Mouse (Mus musculus) common myeloid progenitor, adult 5-6 weeks (primary cell): ENCODE data around the gene Cr2. TPM values are rescaled to one million over a fixed set of nuclear protein-coding genes. Genes with fewer than 3 reads are reported as not detected.
"Not testable (repeated sequence)": the region's sequence is repeated elsewhere in the genome, so short reads cannot be mapped to it uniquely, and the experiment has no call there.

Experiments used
- ATAC-seq: replicated peaks from 2 replicates; pipeline ENCODE4 v1.8.0; 2016; ENCODE audit warnings: low read depth, mild to moderate bottlenecking, moderate TSS enrichment, inconsistent platforms; ENCODE audit not compliant: poor library complexity, severe bottlenecking
- total RNA-seq: library from RNA; stranded (forward); fragments of 200-1000, 187-1606 nt; gene quantifications from 2 replicates; pipeline ENCODE4 v1.2.3, GENCODE M21; 2017

The Cr2 gene
- total RNA-seq = not detected in 2 replicates

GRCm38 (mm10) chr1:195175980-195176931 is at the start of gene Cr2:
TSS of gene Cr2 (minus strand) at chr1:195176716.
- ATAC-seq = peak; percentile 100

DNA sequence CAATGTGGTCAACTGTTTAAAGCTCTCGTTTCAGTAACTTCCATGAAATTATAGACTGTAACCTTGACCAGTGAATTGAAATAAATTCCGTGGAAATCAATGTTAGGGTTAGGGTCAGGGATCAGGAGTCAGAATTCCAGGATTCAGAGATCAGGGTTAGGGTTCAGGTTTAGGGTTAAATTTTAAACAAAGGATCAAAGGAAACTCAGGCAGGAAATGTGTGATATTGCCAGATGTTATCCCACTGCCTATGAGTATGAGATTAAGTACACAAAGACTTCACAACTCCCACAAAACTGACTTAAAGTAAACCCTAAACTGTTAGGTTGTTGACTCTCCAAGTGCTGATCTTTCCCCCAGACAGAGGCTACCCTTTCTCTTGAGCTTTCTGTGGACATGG is 45.3 kb upstream of the Cr2 start:
- ATAC-seq = no peak

DNA sequence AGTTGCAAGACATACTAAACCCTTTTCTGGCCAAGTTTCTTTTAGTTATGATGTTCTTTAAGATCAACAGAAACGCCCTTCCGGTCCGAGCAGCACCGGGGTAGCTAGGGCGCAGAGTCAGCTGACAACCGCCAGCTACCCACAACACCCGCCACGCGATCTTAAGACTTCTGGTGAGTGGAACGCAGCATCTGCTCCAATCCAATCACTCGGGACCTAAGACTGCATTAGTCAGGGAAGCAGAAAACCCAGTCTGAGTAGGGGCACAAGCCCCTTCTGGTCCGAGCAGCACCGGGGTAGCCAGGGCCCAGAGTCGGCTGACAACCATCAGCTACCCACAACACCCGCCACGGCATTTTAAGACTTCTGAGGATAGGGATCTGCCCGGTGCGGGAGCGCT is 36.3 kb upstream of the Cr2 start:
- ATAC-seq = not testable (repeated sequence)

GRCm38 (mm10) chr1:195184746-195185145 is 8.2 kb upstream of the Cr2 start:
- ATAC-seq = no peak

DNA sequence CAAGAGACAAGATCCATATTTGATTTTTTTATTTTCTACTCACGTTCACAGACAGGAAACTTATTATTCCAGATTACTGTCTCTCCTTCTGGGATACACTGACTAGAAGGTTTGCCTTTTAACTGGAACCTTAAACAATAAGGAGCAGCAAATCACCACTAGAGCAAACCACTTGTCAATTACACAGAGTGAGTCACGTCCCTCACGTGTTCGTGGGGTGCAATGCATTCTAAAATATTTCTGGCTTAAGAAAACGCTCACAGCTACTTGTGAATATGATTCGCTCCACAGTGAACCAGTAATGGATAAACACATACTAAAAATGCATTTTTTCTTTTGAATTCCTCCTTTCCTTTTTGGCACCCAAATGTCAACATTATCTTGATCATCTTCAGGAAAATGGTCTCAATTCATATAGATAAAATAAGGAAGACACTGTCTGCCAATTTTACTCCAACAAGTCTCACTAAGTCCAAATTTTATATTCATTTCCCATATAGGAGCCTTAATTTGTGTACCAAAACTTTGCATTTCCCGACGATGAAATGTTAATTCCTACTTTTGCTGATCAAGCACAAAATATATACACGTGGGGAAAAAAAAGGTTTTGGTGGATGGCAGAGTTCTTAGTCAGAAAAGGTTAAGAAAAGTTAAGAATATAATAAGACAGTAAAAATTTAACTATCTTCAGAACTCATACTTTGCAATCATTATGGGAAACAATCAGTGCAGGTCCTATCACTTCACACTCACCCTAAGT is 11.3 kb downstream of the Cr2 start:
- ATAC-seq = no peak

DNA sequence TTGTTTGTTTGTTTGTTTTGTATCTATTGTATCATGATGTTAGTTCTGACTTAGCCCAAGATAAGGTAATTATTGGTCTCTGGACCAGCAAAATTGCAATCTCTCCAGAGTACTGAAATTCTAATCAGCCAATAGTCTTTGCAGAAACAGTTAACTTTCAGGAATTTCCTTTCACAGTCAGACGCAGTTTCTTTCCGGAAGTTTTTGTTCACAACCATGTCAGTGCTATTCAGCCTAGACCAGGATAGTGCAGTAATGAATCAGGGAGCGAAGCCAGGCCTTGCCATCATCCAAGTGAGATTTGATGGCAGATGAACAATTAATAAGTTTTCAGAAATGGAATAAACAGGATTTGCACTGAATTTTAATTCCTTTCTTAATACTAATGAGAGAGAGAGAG is 44.4 kb downstream of the Cr2 start:
- no peak for ATAC-seq

- ATAC-seq = no peak
Observed at GRCm38 (mm10) chr1:195131675-195132015, 44.9 kb downstream of the Cr2 start.

DNA sequence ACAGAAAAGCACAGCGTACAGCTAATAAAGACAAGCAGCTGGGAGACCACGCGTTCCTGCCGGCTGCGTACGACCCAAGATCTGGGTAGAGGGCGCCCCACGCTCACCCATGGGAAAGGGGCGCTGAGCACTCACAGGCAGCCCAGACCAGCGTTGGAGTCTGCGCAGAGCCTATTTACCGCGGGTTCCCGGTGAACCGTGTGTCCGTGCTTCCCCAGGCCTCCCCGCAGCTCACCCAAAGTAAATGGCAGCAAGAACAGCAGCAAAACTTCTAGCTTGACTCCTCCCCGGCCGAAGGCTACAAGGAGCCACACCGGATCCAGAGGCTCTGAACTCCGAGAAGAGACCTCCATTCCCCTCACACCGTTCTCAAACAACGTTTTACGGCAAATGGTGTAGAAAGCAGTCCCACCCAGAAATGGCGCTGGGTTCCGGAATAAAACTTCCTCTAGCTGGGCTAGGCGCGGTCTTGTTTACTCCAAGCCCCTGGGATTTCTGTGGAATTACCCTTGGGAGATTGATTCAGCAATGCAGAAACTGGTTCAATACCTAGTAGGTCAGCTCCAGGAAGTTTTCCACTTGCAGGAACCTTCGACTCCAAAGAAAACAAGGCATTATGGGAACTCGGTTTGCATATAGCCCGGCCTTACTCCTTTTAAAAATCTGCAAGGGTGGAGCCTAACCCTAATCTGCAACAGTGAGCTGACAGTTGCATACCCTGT is 45.4 kb downstream of the Cr2 start, which contains the start of gene Cr1l:
Gene Cr1l, minus strand, starts transcription at position 634 of the 722 bp plus-strand sequence.
- peak; percentile 90 for ATAC-seq

GRCm38 (mm10) chr1:195130479-195130878 is 46.0 kb downstream of the Cr2 start:
- no peak for ATAC-seq

DNA sequence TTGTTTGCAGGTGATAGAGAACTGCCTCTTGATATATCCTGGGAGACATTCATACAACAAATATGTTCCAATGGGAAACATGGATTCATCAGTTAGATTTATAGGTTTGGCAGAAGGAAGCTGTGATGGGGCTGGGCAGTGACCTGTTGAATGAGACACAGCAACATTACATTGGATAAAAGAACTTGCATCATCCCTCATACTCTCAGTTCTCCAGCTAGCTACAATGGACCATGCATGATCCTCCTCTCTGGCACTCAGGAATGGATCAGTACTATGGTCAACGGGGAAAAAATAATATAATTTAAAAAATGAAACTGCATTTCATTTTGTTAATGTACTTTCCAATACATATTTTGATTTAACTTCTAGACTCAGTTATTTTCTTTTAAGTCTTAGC is 46.6 kb downstream of the Cr2 start:
- no peak for ATAC-seq

- no peak for ATAC-seq
Observed at GRCm38 (mm10) chr1:195114414-195114813, 62.1 kb downstream of the Cr2 start.

GRCm38 (mm10) chr1:195113621-195114020 is 62.9 kb downstream of the Cr2 start:
- peak; percentile 77 for ATAC-seq

GRCm38 (mm10) chr1:195100693-195101092 is 75.8 kb downstream of the Cr2 start:
- ATAC-seq = 0 out of 2 replicates have a peak, but pooled peaks have one; percentile 22

DNA sequence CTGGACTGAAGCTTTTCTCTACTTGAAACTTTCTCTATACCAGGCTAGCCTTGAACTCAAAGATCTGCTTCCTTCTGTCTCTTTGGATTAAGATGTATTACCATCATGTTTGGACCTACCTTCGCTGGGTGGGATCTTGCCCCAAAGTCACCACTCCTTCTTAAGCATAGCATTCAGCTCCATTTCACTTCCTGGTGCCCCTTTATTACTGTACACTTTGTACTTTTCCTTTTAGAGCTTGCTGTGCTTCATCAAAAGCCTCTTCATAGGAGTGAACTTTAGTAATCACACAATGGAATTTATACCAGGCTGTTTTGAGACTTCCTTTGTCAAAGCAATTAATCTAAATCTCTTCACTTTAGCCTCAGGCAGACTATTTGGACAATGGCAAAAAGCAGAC is 78.5 kb downstream of the Cr2 start:
- no peak for ATAC-seq

DNA sequence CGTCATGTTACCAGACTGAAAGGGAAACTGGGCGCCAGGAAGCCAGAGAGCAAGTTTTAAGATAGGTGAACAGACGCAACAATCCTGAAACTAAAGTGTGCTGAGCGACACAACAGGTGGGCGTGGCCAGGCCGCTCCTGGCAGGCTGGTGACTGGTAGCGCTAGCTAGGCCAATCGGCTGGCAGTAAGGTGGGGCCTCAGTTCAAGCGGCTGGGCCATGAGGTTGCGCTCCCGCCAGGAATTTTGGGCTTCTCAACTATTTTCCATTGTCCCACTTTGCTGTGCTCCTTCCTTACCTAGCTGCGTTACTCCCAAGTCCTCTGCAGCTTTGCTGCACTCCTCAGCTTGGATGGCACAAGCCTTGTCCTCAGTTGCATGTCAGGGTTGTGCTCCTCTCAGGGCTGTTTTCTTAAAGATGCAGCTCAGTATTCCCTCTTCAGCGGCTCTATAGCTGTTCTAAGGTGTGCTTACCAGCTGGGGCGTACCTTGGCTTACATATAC is 84.2 kb downstream of the Cr2 start, which contains the start of gene Cd46:
Gene Cd46, minus strand, starts transcription at position 30 of the 501 bp plus-strand sequence.
- peak; percentile 97 for ATAC-seq

DNA sequence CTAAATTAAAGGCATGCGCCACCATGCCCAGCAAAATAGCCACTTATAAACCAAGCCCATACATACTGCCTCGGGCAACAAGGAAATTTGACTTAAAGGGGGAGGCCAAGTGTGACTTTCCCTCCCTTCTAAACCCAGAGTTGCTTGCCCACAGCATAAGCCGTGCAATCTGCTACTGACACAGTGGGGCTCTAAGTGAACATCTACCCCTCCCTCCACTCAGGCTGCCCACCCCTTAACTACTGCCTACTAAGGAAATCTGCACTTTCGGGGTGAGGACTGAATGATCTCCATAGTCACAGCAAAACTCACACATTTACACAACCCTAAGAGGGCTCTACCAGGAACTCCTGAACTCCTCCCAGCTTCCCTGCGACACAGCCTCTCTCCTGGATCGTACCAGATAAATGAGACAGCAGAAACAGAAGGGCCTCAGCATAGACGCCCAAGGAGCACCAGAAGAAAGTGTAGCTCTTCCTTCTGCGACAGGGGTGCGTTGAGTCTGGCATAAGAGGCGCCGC is 84.8 kb downstream of the Cr2 start:
- ATAC-seq = peak; percentile 81
